In genomic region chr6:24664133-24664866, GRCm38 (mm10) we compare ENCODE assay signal across 8 mouse cellular contexts. TPM values are rescaled to one million over a fixed set of nuclear protein-coding genes. Genes with fewer than 3 reads are reported as not detected.
DNase-seq lines count a peak whose midpoint lies in the region; ATAC-seq lines count a peak whose summit lies in the region.

No protein-coding gene starts in this region.

- H3K27ac ChIP-seq in hindbrain, embryonic 13.5 days, result peak overlapping the region; percentile 97

- H3K4me1 ChIP-seq in hindbrain, embryonic 13.5 days (replicated peaks), result peaks cover 19% of the 10 kb centered on the region

- H3K27me3 ChIP-seq in hindbrain, embryonic 13.5 days, result no peaks in the 10 kb centered on the region

- DNase-seq in cerebellum, adult 18-20 months, result peak; percentile 52 to 66
- DNase-seq in cerebellum, postnatal 10 days, result no peak
- DNase-seq in c-Kit-negative CD71-positive TER-119-positive erythroid progenitor cells, embryonic 14.5 days (ENCODE audit: low read depth, low spot score), result peak; percentile 42
- DNase-seq in frontal cortex, postnatal 36 days (ENCODE audit: low spot score in 2 of 2), result peak; percentile 26 to 36
- peak; percentile 21 to 29 for DNase-seq in layer of hippocampus, postnatal 25 days (ENCODE audit: extremely low spot score in 1 of 2, low spot score in 1 of 2)
- peak; percentile 48 for DNase-seq in right cerebral cortex, postnatal 25 days

- no peaks in the 10 kb centered on the region for H3K36me3 ChIP-seq in hindbrain, embryonic 13.5 days

- peak; percentile 57 for ATAC-seq in hindbrain, embryonic 13.5 days (ENCODE audit: low FRiP score)
- ATAC-seq in megakaryocyte, adult 5-6 weeks (ENCODE audit: poor library complexity, severe bottlenecking), result peak; percentile 44

- peak overlapping the region; percentile 95 for H3K9ac ChIP-seq in hindbrain, embryonic 13.5 days

- H3K4me3 ChIP-seq in hindbrain, embryonic 13.5 days, result peak overlapping the region; percentile 97

- H3K9me3 ChIP-seq in hindbrain, embryonic 13.5 days, result no peaks in the 10 kb centered on the region

- peak overlapping the region; percentile 80 for H3K4me2 ChIP-seq in hindbrain, embryonic 13.5 days

- under 1% methylated on average over 57 of the region's 58 CpGs for WGBS in hindbrain, embryonic 13.5 days

RNA-seq across cellular contexts. Expression of gene Wasl, which starts 0.5 kb away (rescaled TPM):
- polyA plus RNA-seq in hindbrain, embryonic 13.5 days (2015; fragmentation: Nextera tagmentation; extraction: Ambion mirVana), result 63.5 and 66.2 TPM in 2 replicates
- 100 to 1,000 TPM; 137 to 141 TPM for total RNA-seq in layer of hippocampus, postnatal 25 days (2021)
- total RNA-seq in megakaryocyte, adult 5-6 weeks (2015), result 17.1 and 19.1 TPM in 2 replicates
- 6.6 and 11.3 TPM in 2 replicates for total RNA-seq in megakaryocyte, adult 5-6 weeks (2017)

Comparison
In these comparisons a context has a peak if more than half of its experiments do, and no peak if none do; other contexts are left out.
1. DNase-seq: peak in cerebellum, adult 18-20 months (2 of 2), c-Kit-negative CD71-positive TER-119-positive erythroid progenitor cells, embryonic 14.5 days (single experiment), frontal cortex, postnatal 36 days (2 of 2), layer of hippocampus, postnatal 25 days (2 of 2) and right cerebral cortex, postnatal 25 days (single experiment); none in cerebellum, postnatal 10 days (0 of 2).
2. RNA of gene Wasl, which starts 0.5 kb away (total RNA-seq): 137 to 141 TPM in layer of hippocampus, postnatal 25 days; 6.6 to 19.1 TPM in megakaryocyte, adult 5-6 weeks; every median in the first group is over 4 times any median in the second.